Mouse (Mus musculus) CH12.LX (cell line): ENCODE data around the gene Pam. TPM values are rescaled to one million over a fixed set of nuclear protein-coding genes. Genes with fewer than 3 reads are reported as not detected.
A peak's percentile ranks its signal among the peaks of the same experiment; 100 is the strongest.

Experiments
- DNase-seq: peaks from one replicate; pipeline ENCODE4 v3.0.0-alpha.2; 2013; ENCODE audit errors: extremely low read depth
- H3K27ac ChIP-seq: 2 replicates; pipeline ENCODE4 v1.5.1; 2012; ENCODE audit warnings: low read depth, mild to moderate bottlenecking, control low read depth, moderate library complexity; ENCODE audit not compliant: insufficient read depth
- H3K27me3 ChIP-seq: replicated peaks from 2 replicates; pipeline ENCODE3; 2012; ENCODE audit warnings: inconsistent platforms
- H3K36me3 ChIP-seq, 2 experiments: replicated peaks in 1 of 2; 2 replicates each; pipeline versions ENCODE3 to v1.6.1; 2012; ENCODE audit warnings: inconsistent platforms in 1 of 2, low read length in 1 of 2, mild to moderate bottlenecking in 1 of 2, mixed read lengths in 1 of 2, moderate library complexity in 1 of 2; ENCODE audit not compliant: control insufficient read depth in 1 of 2, insufficient read depth in 1 of 2
- H3K4me1 ChIP-seq, 2 experiments: 2 replicates each; pipeline ENCODE4 v1.6.1; 2012; ENCODE audit warnings: inconsistent platforms in 1 of 2, moderate library complexity in 1 of 2; ENCODE audit not compliant: insufficient read depth in 2 of 2, control insufficient read depth in 1 of 2
- H3K4me2 ChIP-seq: 2 replicates; pipeline ENCODE4 v1.6.1; 2012; ENCODE audit warnings: low read depth, mild to moderate bottlenecking, control low read depth; ENCODE audit not compliant: poor library complexity, insufficient read depth, severe bottlenecking
- H3K4me3 ChIP-seq, 3 experiments: fragments of 150-350 bp in 1 of 3; sonication (generic) in 1 of 3; replicated peaks in 1 of 3; 2 replicates each; pipeline versions ENCODE3 to v1.5.1; 2011 to 2012; ENCODE audit warnings: low read depth in 2 of 3, low read length in 2 of 3, mild to moderate bottlenecking in 2 of 3, moderate library complexity in 2 of 3, control low read depth in 1 of 3, improper control_type of control experiment in 1 of 3, inconsistent platforms in 1 of 3, mixed read lengths in 1 of 3; ENCODE audit not compliant: poor library complexity in 1 of 3
- H3K79me2 ChIP-seq: replicated peaks from 2 replicates; pipeline ENCODE4 v1.6.1; 2012; ENCODE audit warnings: mild to moderate bottlenecking, moderate library complexity; ENCODE audit not compliant: control insufficient read depth, poor library complexity, insufficient read depth, severe bottlenecking; ENCODE audit errors: extremely low read depth
- H3K9ac ChIP-seq: 2 replicates; pipeline ENCODE4 v1.6.1; 2012; ENCODE audit warnings: low read depth, mild to moderate bottlenecking, control low read depth, moderate library complexity; ENCODE audit not compliant: insufficient read depth
- H3K9me3 ChIP-seq: replicated peaks from 2 replicates; pipeline ENCODE3; 2012; ENCODE audit warnings: low read length, inconsistent platforms, mixed read lengths
- BHLHE40 ChIP-seq: IDR thresholded peaks from 2 replicates; pipeline ENCODE4 v1.6.1; 2011; ENCODE audit warnings: mild to moderate bottlenecking, low read depth, low read length, improper control_type of control experiment
- CHD1 ChIP-seq: IDR thresholded peaks from 2 replicates; pipeline ENCODE4 v1.6.1; 2012; ENCODE audit warnings: low read depth, low read length, improper control_type of control experiment, inconsistent platforms
- CHD2 ChIP-seq: IDR thresholded peaks from 2 replicates; pipeline ENCODE4 v1.6.1; 2011; ENCODE audit warnings: low read length, improper control_type of control experiment
- CTCF ChIP-seq, 2 experiments: IDR thresholded peaks in 1 of 2; conservative IDR thresholded peaks in 1 of 2; 2 replicates each; pipeline ENCODE4 v1.5.1; 2011 to 2012; ENCODE audit warnings: low read depth in 2 of 2, low read length in 2 of 2, improper control_type of control experiment in 1 of 2, inconsistent platforms in 1 of 2, mild to moderate bottlenecking in 1 of 2, moderate library complexity in 1 of 2
- ELF1 ChIP-seq: IDR thresholded peaks from 2 replicates; pipeline ENCODE4 v1.6.1; 2014; ENCODE audit warnings: low read depth, mild to moderate bottlenecking, inconsistent platforms, low read length, improper control_type of control experiment
- ETS1 ChIP-seq: conservative IDR thresholded peaks from 2 replicates; pipeline ENCODE4 v1.6.1; 2012; ENCODE audit warnings: low read depth, mild to moderate bottlenecking, inconsistent platforms, low read length, improper control_type of control experiment, moderate library complexity
- GABPA ChIP-seq: IDR thresholded peaks from 2 replicates; pipeline ENCODE4 v1.6.1; 2012; ENCODE audit warnings: low read depth, low read length, improper control_type of control experiment, inconsistent platforms; ENCODE audit not compliant: insufficient replicate concordance
- HCFC1 ChIP-seq: IDR thresholded peaks from 2 replicates; pipeline ENCODE4 v1.6.1; 2012; ENCODE audit warnings: low read depth, mild to moderate bottlenecking, inconsistent platforms, low read length, improper control_type of control experiment
- JUND ChIP-seq: conservative IDR thresholded peaks from 2 replicates; pipeline ENCODE4 v1.6.1; 2011; ENCODE audit warnings: low read depth, low read length, improper control_type of control experiment
- KAT2A ChIP-seq: IDR thresholded peaks from 2 replicates; pipeline ENCODE4 v1.6.1; 2012; ENCODE audit warnings: low read length, improper control_type of control experiment, inconsistent platforms; ENCODE audit not compliant: insufficient replicate concordance
- MAFK ChIP-seq: IDR thresholded peaks from 2 replicates; pipeline ENCODE4 v1.6.1; 2011; ENCODE audit warnings: low read length, improper control_type of control experiment; ENCODE audit not compliant: insufficient replicate concordance
- MEF2A ChIP-seq: IDR thresholded peaks from 2 replicates; pipeline ENCODE4 v1.6.1; 2014; ENCODE audit warnings: low read depth, mild to moderate bottlenecking, inconsistent platforms, low read length, improper control_type of control experiment, borderline replicate concordance
- MXI1 ChIP-seq: IDR thresholded peaks from 2 replicates; pipeline ENCODE4 v1.6.1; 2011; ENCODE audit warnings: mild to moderate bottlenecking, low read depth, low read length, improper control_type of control experiment
- MYC ChIP-seq: IDR thresholded peaks from 2 replicates; pipeline ENCODE4 v1.6.1; 2011; ENCODE audit warnings: low read depth, mild to moderate bottlenecking, improper control_type of control experiment, low read length
- NRF1 ChIP-seq: IDR thresholded peaks from 2 replicates; pipeline ENCODE4 v1.6.1; 2014; ENCODE audit warnings: low read depth, mild to moderate bottlenecking, inconsistent platforms, low read length, improper control_type of control experiment, moderate library complexity
- POLR2A ChIP-seq: IDR thresholded peaks from 2 replicates; pipeline ENCODE4 v1.6.1; 2011; ENCODE audit warnings: low read depth, mild to moderate bottlenecking, improper control_type of control experiment, low read length
- POLR2AphosphoS2 ChIP-seq: IDR thresholded peaks from 2 replicates; pipeline ENCODE4 v1.6.1; 2011; ENCODE audit warnings: low read depth, low read length, improper control_type of control experiment
- RAD21 ChIP-seq: IDR thresholded peaks from 2 replicates; pipeline ENCODE4 v1.6.1; 2011; ENCODE audit warnings: low read depth, mild to moderate bottlenecking, low read length, improper control_type of control experiment, moderate library complexity
- SMC3 ChIP-seq: IDR thresholded peaks from 2 replicates; pipeline ENCODE4 v1.6.1; 2011; ENCODE audit warnings: low read depth, low read length, improper control_type of control experiment
- TBP ChIP-seq: conservative IDR thresholded peaks from 2 replicates; pipeline ENCODE4 v1.6.1; 2011; ENCODE audit warnings: low read depth, low read length, improper control_type of control experiment
- UBTF ChIP-seq: IDR thresholded peaks from 2 replicates; pipeline ENCODE4 v1.6.1; 2012; ENCODE audit warnings: low read depth, mild to moderate bottlenecking, inconsistent platforms, low read length, improper control_type of control experiment, moderate library complexity
- USF1 ChIP-seq: IDR thresholded peaks from 2 replicates; pipeline ENCODE4 v1.6.1; 2014; ENCODE audit warnings: low read depth, mild to moderate bottlenecking, inconsistent platforms, low read length, improper control_type of control experiment
- ZNF384 ChIP-seq: IDR thresholded peaks from 2 replicates; pipeline ENCODE4 v1.6.1; 2012; ENCODE audit warnings: low read depth, low read length, improper control_type of control experiment, inconsistent platforms
- dilution Hi-C: fragments of 300-500 bp; cut with MboI; formaldehyde crosslinking; loops from 2 replicates; pipeline ENCODE4 v1.14.3; 2020; ENCODE audit warnings: low sequenced_read_pairs; ENCODE audit not compliant: extremely low pct_unique_long_range_greater_than_20kb, extremely low pct_ligation_motif_present
- in situ Hi-C: fragments of 300-500 bp; cut with MboI; formaldehyde crosslinking; loops from 3 replicates; pipeline ENCODE4 v1.14.3; 2019; ENCODE audit warnings: low sequenced_read_pairs, low pct_ligation_motif_present, low pct_unique_long_range_greater_than_20kb, mixed read lengths
- polyA plus RNA-seq: library from polyadenylated mRNA; unstranded; fragments of >175 nt; gene quantifications from 2 replicates; pipeline ENCODE4 v1.2.1, GENCODE M21; 2012; ENCODE audit warnings: low read depth; ENCODE audit not compliant: insufficient read length
- total RNA-seq, 2 experiments: library from RNA; depleted of rRNA; stranded (reverse); fragments of 300-350 nt in 1 of 2; fragments of >200 nt in 1 of 2; gene quantifications; 2 replicates each; pipeline ENCODE4 v1.2.3; 2012 to 2014

Pam gene
- total and polyA plus RNA-seq, 3 experiments, result 0.24 TPM; not detected in 2

DNA sequence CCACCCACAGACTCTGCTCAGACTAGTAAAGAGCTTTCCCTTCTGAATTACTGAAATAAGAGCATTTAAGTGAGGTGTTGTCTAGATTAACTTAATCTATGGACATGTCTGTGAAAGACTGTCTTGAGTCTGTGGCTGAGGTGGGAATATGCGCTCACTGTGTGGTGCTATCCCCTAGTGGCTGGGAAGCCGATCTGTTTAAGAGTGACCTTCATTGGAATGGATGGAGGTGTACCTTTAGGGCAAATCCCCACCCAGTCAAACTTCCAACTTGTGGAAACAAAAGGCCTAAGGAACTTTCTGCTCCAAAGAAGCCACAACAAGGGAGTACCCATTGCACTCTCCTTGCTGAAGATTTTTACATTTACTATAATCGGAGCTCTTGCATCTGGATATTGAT, 301.3 kb downstream of the Pam start:
- Histone ChIP-seq H3K27me3 (no peaks in the 10 kb centered on the region), H3K9ac (no peak overlapping the region), H3K79me2 (no peaks in the 10 kb centered on the region), H3K4me1 (no peaks in the 10 kb centered on the region), H3K27ac (no peak overlapping the region), H3K4me3 (no peak overlapping the region), H3K9me3 (no peaks in the 10 kb centered on the region), H3K36me3 (peaks cover 0 to 2% of the 10 kb centered on the region in 2 experiments), H3K4me2 (no peak overlapping the region)
- in situ Hi-C loops (no loop called here), dilution Hi-C loops (no loop called here)
- DNase-seq, result no peak
- TF ChIP-seq GABPA (no peak), SMC3 (no peak), CTCF (conservative IDR thresholded peaks at IDR 0.05 in 1 of 2, IDR thresholded peaks at IDR 0.05 in 1 of 2; ENCODE audit: low read depth in 2 of 2, low read length in 2 of 2) (0 out of 4 replicates have a peak, but pooled peaks of 1 of the 2 experiments have one; percentile 5), UBTF (no peak), MYC (no peak)

DNA sequence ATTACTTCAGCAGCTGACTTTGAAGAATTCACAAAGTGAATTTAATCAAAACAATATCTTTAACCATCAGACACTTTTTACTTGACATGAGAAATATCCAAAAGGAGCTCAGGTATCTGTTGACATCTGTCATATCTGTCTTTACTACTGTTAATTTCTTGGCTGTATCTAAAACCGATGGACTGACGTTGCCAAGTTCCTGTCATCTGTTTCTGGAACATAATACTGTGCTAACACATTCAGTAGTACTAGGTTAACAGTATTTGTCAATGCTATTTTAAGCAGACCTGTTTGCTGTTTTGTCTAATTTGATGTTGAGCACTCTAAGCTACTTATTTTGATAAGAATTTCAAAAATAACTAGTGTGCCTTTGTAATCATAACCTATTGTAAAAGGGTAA, 307.0 kb downstream of the Pam start:
- Histone ChIP-seq H3K9ac (no peak overlapping the region), H3K9me3 (no peaks in the 10 kb centered on the region), H3K27me3 (no peaks in the 10 kb centered on the region), H3K4me1 (no peaks in the 10 kb centered on the region), H3K4me2 (no peak overlapping the region), H3K4me3 (no peak overlapping the region), H3K27ac (no peak overlapping the region), H3K79me2 (no peaks in the 10 kb centered on the region), H3K36me3 (peaks cover 0 to 15% of the 10 kb centered on the region in 2 experiments)
- in situ Hi-C loops, result no loop called here
- dilution Hi-C loops, result no loop called here
- no peak for DNase-seq
- TF ChIP-seq RAD21, result no peak
- no peak for TF ChIP-seq ETS1
- TF ChIP-seq MEF2A, result no peak
- TF ChIP-seq ELF1, result no peak
- no peak for TF ChIP-seq CHD2
- no peak for TF ChIP-seq HCFC1
- no peak for TF ChIP-seq CHD1
- TF ChIP-seq POLR2A, result no peak
- no peak for TF ChIP-seq TBP
- TF ChIP-seq NRF1, result no peak
- TF ChIP-seq CTCF (conservative IDR thresholded peaks at IDR 0.05 in 1 of 2, IDR thresholded peaks at IDR 0.05 in 1 of 2; ENCODE audit: low read depth in 2 of 2, low read length in 2 of 2), result no peak
- TF ChIP-seq POLR2AphosphoS2, result no peak
- TF ChIP-seq BHLHE40, result no peak
- TF ChIP-seq MAFK, result no peak
- no peak for TF ChIP-seq MXI1
- TF ChIP-seq USF1, result no peak
- no peak for TF ChIP-seq GABPA
- TF ChIP-seq ZNF384, result no peak
- TF ChIP-seq KAT2A, result no peak
- no peak for TF ChIP-seq JUND
